Mouse (Mus musculus): ENCODE measurements at regions not wholly inside any gene's neighbourhood (a gene's known extent, or its start where the extent isn't known, plus 50 kb on each side); places are given as distances from the start of the nearest gene placed in this dataset.

DNA sequence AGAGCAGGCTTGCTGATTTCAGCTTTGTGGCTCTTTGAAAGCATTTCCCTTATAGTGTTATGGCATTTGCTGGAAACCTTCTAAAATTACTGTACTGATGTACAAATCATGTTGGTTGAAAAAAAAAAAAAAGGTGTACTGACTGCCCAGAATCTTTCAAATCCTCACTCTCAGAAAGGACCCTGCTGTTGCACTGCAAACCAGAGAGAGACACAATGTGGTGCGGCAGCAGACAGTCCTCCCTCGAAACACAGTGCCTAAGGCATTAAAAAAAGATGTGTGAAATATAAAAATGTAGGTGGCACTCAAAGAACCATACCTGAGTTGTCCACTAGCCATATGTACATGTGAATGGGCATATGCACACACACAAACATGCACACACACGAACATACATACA lies 128.3 kb downstream of the Actr3 start:
- DNase-seq, result no peak

DNA sequence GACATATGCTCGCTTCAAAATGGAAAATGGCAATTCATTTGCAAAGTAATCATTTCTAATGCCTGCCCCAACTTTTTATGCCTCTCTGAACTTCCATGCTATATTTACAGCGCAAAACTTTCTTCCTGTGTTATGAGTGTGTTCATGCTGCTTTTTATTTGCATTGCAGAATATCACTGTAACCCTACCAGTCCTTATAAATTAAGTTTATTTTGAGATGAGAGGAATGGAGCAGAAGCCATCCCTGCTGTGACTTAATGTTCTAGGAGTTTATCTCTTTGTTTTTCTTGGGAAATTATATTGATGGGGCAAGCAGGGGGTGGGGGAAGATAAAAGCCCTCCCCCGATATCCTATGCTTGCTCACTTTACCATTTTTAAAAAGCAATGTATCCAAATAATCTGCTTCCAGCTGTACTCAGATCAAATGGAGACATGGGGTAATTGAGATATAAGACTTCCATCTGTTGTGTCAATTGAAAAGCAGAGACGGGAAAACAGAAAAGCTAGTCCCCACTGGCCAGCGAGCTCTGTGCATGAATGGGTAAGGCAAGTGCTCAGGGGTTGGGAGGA lies 136.9 kb downstream of the Actr3 start:
- no peak for DNase-seq

DNA sequence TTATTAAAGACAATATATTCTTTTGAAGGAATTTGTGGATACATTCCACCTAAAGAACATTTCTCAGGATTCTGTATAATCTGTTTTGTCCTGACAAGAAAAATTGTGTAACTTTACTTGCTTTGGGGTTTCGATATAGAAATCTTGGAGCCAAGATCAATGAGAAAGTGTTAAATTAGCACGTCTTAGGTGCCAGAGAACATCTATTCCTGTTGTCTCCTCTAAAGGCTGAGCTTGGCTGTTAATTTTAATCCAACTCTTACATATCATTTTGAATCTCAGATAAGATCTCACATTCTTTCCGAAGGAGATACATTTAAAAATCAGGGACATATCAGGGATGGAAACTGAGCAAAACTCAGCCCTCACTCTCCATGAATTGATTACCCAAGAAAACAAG lies 139.9 kb downstream of the Actr3 start:
- no peak for DNase-seq

DNA sequence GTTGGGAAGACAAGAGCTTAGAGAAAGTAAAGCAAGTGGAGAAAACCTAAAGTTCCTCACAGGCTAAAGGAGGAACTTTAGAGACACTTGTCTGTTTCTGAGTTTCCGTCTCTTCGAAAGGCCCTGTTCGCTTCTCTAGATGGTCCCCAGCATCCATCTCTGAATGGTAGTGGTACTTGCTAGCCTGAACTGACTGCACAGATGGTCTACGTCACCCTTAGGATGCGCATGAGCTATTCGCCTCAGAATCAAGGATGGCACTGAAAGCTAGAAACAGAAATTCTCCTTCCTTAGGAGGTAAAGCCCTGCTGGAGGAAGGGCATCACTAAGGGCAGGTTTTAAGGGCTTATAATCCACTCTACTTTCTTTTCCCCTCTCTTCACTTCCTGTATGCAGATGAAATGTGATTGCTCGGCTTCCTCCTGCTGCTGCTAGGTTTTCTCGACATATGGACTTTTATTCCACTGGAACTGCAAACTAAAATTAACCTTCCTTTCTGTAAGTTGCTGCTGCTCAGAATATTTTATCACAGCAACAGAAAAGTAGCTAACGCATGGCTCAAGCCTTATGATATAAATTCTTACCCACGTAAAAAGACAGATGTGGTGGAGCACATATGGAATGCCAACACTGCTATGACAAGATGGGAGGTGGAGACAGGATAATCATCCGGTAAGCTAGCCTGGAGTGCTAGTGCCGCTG lies 145.1 kb downstream of the Actr3 start:
- DNase-seq, result no peak

DNA sequence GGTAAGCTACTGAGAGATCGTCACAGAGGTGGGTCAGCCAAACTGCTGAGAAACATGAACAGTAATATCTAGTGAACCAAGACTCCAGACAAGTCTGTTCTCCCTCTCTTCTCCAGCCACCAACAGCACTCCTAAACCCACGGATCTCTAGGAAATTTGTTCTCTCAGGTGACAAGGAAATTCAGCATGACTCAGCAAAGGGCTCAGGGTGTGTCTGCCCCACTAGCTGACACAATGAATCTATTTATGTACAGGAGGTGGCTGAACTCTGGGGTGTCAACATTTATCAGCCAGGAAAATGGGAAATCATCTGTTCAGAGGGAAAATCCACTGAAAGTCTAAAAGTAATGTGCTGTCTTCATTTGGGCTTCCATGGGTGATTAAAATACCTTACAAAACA lies 149.2 kb downstream of the Actr3 start:
- no peak for DNase-seq

DNA sequence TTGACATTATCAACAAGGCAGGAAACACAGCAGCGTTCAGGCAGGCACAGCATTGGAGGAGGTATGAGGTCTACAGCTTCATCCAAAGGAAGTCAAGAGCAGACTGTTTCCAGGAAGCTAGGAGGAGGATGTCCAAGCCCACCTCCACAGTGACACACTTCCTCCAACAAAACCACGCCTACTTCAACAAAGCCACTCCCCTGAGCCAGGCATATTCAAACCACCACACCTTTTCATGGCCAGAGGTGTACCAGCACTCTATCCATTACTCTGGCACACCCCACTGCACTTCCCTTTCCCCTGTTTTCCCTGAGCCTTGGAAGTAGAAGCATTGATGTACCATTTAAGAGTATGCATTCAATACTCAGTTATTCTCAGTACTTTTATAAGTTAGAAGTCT lies 150.8 kb downstream of the Actr3 start:
- no peak for DNase-seq

- DNase-seq, result no peak
Observed at GRCm38 (mm10) chr1:125273752-125274151, 161.8 kb downstream of the Actr3 start.

DNA sequence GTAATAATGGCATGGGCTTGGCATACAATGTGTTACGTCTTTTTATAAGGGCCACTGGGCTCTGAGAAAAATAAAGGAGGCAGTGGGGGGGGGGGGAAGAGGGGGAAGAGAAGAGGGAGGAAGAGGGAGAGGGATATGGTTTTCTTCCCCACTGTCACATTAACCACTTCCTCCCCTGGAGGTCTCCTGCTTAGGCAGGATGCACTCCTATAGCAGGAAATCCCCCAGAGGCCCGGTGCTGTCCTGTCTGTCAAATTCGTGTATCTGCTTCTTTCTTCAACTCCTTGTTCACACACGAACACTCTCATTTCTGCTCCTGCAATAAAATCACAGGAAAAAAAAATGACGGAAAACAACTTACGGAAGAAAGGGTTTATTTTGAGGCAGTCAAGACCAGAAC lies 171.8 kb downstream of the Actr3 start:
- no peak for DNase-seq

DNA sequence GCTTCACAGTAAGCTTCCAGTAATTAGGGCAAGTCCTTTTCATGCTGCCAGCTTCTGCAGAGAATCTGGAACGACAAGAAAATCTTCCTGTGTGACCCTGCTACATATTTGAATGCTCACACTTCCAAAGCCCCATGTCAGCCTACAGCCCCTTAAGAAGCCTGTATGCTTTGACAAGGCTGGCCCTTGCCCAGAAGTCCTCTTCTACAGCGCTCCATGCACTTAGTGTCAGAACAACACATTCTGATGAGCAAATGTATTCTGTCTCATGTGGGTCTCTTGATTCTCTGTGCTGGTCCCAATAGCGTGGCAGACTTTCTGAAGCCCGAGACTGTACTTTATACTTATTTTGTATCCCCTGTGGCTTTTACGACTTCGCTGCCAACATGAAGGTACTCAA lies 172.5 kb downstream of the Actr3 start:
- no peak for DNase-seq

- DNase-seq, result no peak
Observed at GRCm38 (mm10) chr1:125242345-125242744, 193.2 kb downstream of the Actr3 start.

DNA sequence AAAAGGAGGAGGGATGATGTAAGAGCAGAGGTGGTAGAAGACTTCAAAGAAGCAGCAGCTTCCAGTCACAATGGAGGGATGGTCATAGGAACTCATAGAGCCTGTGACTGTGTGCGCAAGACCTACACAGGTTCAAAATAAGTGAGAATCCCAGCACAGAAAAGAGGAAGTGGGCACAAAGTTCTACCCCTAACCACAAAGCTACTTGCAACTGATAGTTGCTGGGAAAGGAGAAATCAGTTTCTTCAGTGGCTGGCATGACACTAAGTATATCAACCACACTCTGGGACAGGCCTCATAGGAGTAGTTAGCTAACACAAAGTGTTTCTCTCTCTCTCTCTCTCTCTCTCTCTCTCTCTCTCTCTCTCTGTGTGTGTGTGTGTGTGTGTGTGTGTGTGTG lies 193.8 kb downstream of the Actr3 start:
- no peak for DNase-seq

- no peak for DNase-seq
Observed at GRCm38 (mm10) chr1:125237595-125237988, 197.9 kb downstream of the Actr3 start.

- DNase-seq, result no peak
Observed at GRCm38 (mm10) chr1:125236948-125237594, 198.5 kb downstream of the Actr3 start.

DNA sequence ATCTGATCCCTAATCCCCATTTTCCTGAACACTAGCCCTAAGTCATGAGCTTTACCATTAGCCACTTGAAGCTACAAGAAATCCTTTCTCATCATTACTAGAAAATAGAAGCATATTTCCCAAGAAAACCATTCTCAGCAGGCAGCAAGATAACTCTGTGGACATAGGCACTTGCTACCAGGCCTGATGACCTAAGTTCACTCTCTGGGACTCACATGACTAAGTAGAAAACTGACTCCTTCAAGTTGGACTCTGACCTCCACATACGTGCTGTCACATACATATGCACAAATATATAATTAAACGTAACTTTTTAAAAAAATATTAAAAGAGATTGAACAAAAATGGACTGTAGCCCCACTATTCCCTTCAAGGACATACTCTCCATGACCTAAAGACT lies 200.8 kb downstream of the Actr3 start:
- no peak for DNase-seq

DNA sequence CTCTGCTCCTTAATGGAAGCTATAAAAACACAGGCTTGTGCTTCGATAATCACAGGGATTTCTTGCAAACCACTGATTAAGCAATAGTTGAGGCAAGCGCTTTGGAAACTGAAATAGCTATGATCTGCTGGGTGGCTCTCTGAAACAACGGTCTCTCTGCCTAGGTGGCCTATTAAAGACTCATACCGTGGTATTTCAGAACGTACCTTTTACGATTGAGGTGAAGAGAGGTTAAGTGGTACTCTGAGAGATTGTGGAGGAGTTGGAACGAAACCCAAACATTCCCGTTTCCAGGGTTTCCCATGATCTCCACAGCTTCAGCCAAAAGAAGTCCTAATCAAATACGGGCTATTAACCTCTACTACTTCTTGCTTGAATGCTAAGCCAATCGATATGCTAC lies 212.2 kb downstream of the Actr3 start:
- no peak for DNase-seq

DNA sequence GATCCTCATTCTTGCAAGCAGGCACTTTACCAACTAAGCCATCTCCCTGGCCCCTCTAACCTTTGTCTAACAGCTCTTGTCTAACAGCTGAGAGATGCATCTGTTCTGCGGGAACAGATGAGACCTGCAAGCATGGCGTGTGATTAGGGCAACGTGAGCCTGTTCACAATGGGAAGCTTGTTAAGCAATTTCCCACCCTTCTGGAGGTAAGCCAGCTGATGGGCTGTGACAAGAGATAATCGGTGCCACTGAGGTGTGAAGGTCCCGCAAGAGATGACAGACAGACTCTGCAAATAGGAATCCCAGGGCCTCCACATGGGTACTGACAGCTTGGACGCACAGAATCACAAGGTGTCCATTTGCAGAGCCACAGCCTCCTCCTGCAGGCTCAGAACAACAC lies 219.3 kb downstream of the Actr3 start:
- DNase-seq, result no peak

DNA sequence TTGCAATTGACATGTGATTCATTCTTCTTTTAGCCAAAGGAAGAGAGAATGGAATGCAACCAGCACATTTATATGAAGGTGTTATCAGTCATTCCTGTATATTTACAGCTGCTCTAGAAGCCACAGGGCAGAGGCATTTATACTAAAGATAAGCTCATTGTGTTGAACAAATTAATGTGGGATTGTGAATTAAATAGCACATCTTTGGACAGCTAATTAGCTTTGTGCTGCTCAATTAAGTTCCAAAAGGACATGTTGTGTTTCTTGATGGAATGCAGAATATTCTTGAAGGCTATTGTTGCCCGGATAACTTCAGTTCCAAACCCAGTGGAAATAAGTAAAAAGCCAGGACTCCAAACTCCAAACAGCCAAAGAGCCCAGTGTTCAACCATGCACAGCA lies 248.4 kb downstream of the Actr3 start:
- DNase-seq, result no peak

DNA sequence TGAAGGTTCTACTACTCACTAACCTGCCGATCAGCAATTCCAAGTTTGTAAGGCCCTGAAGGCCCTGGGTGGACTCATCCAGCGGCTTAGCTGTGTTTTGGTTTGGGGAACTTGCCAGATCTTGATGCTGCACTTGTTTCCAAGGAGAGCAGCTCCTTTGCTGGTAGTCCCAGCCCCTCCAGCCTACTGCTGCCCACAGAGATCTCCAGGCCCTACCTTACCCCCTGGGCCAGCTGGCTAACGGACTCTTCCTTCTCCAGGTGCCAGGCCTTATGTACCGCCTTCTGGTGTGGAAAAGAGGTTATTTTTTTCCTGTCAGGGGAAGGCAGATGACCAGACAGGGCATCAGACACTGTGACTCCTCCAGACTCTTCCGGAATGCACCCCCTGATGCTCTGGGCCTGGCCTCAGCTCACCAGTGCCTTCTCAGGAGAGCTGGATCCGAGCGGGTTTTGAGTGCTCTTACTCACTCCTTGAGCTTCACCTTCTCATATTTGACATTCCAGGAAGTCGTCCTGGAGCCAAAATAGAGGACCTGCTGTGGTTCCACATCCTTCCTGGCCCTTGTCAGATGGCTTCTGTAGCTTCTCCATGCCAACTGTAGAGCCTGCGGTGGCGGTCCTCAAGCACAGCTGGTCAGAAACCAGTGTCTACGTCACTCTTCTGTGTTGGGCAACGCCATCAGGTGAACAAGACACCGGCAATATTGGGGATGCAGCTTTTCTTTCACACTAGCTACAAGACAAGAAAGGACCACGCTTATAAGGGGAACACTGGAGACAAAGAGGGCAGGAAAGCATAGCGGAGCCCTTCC lies 259.2 kb downstream of the Actr3 start:
- DNase-seq, result no peak

GRCm38 (mm10) chr1:125174725-125175124 lies 260.8 kb downstream of the Actr3 start:
- no peak for DNase-seq

GRCm38 (mm10) chr1:125172474-125172873 lies 263.1 kb downstream of the Actr3 start:
- no peak for DNase-seq

- no peak for DNase-seq
Observed at GRCm38 (mm10) chr1:125165226-125165625, 270.3 kb downstream of the Actr3 start.

- DNase-seq, result no peak
Observed at GRCm38 (mm10) chr1:125158481-125158880, 277.0 kb downstream of the Actr3 start.

DNA sequence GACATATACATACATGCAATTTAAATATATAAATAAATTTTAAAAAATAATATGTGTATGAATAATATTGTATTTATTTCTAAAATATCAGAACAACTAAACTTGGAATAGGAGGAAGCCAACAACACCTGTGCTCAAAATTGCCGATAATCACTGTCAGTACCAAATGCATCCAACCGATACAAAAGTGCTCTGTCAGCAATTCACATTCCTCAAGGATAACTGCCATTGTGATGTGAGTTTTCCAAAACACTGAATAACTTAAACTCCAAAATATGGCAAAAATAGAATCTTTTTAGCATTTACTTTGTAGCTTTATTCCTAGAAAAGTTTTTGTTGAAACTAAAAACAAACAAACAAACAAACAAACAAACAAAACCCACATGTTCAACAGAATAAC lies 279.4 kb downstream of the Actr3 start:
- DNase-seq, result no peak
